Comparison of ENCODE assay signal across 12 mouse cellular contexts in the genomic region with DNA sequence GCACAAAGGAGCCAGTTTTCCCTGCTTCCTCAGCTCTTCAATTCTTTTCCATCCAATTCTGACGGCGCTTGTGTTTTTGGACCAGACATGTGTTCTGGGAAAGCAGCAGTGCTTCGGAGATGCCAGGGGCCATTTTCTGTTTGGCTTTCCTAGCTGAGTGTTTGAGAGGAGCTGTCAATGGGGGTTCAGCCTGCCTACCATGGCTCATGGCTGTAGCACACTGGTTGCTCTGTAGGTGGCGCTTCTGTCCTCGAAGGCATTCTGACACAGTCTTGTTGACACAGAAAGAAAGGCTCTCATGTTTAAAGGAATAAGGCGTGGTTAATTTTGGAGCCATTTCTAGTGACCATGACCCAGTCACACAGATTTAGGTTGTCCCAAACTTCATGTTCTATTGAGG. TPM values are rescaled to one million over a fixed set of nuclear protein-coding genes. Genes with fewer than 3 reads are reported as not detected.
DNase-seq lines count a peak whose midpoint lies in the region; ATAC-seq and TF ChIP-seq lines count a peak whose summit lies in the region.
"Had no signal": no experiment of that assay in that cellular context is flagged by ENCODE, and none has a peak within 500 bp of the region (broad histone marks: within the 10 kb centered on the region; RNA-seq: fewer than 3 reads in every experiment).

No protein-coding gene starts in this region.

- ATAC-seq in intestine, postnatal 0 days = no peak
- no peak for ATAC-seq in intestine, embryonic 15.5 days
- no peak for ATAC-seq in erythroid progenitor cell, adult 5-6 weeks (replicated peaks; ENCODE audit: low FRiP score, poor library complexity, severe bottlenecking)
- ATAC-seq: activated CD4-positive, CD25-positive, alpha-beta regulatory T cell, adult 4 months; midbrain, embryonic 16.5 days had no signal

- no peak overlapping the region for H3K4me3 ChIP-seq in intestine, postnatal 0 days (ENCODE audit: low read depth, low read length)
- H3K4me3 ChIP-seq in intestine, embryonic 15.5 days (replicated peaks) = no peak overlapping the region
- H3K4me3 ChIP-seq: hindbrain, embryonic 13.5 days had no signal

- H3K9ac ChIP-seq in intestine, postnatal 0 days (ENCODE audit: low read depth, low read length) = no peak overlapping the region
- no peak overlapping the region for H3K9ac ChIP-seq in intestine, embryonic 15.5 days
- H3K9ac ChIP-seq: hindbrain, embryonic 13.5 days had no signal

- H3K4me2 ChIP-seq in intestine, postnatal 0 days (replicated peaks; ENCODE audit: low read depth) = no peak overlapping the region
- H3K4me2 ChIP-seq in intestine, embryonic 15.5 days (replicated peaks) = no peak overlapping the region
- H3K4me2 ChIP-seq: hindbrain, embryonic 13.5 days had no signal

- no peaks in the 10 kb centered on the region for H3K27me3 ChIP-seq in intestine, postnatal 0 days (replicated peaks; ENCODE audit: control insufficient read depth, insufficient read depth, low read length)
- no peaks in the 10 kb centered on the region for H3K27me3 ChIP-seq in intestine, embryonic 15.5 days (replicated peaks)
- H3K27me3 ChIP-seq: hindbrain, embryonic 13.5 days had no signal

- H3K9me3 ChIP-seq in intestine, postnatal 0 days (ENCODE audit: control insufficient read depth) = no peaks in the 10 kb centered on the region
- H3K9me3 ChIP-seq in intestine, embryonic 15.5 days = no peaks in the 10 kb centered on the region
- H3K9me3 ChIP-seq: hindbrain, embryonic 13.5 days had no signal

- 77% methylated on average over 6 of the region's 6 CpGs for WGBS in intestine, postnatal 0 days
- WGBS in intestine, embryonic 15.5 days = 73% methylated on average over 6 of the region's 6 CpGs

- H3K4me1 ChIP-seq in intestine, postnatal 0 days (replicated peaks; ENCODE audit: control insufficient read depth, insufficient read depth, low read length) = no peaks in the 10 kb centered on the region
- no peaks in the 10 kb centered on the region for H3K4me1 ChIP-seq in intestine, embryonic 15.5 days (replicated peaks)
- H3K4me1 ChIP-seq: hindbrain, embryonic 13.5 days had no signal

- DNase-seq in CD4-positive helper T cell, adult 2 months (ENCODE audit: low read depth, low spot score) = peak; percentile 25
- DNase-seq in T-cell, adult 2 months (ENCODE audit: low spot score) = peak; percentile 8
- peak; percentile 36 for DNase-seq in lung, postnatal 10 days
- no peak for DNase-seq in urinary bladder, postnatal 25 days (ENCODE audit: low spot score)
- no peak for DNase-seq in urinary bladder, postnatal 14 days (ENCODE audit: low spot score)
- DNase-seq: right cerebral cortex, postnatal 14 days had no signal

- no peaks in the 10 kb centered on the region for H3K36me3 ChIP-seq in intestine, postnatal 0 days (ENCODE audit: control insufficient read depth, insufficient read depth)
- H3K36me3 ChIP-seq in intestine, embryonic 15.5 days = no peaks in the 10 kb centered on the region
- H3K36me3 ChIP-seq: hindbrain, embryonic 13.5 days had no signal

- no peak overlapping the region for H3K27ac ChIP-seq in intestine, postnatal 0 days (ENCODE audit: low read depth, low read length)
- no peak overlapping the region for H3K27ac ChIP-seq in intestine, embryonic 15.5 days
- H3K27ac ChIP-seq: hindbrain, embryonic 13.5 days had no signal

- TF ChIP-seq CTCF in intestine, postnatal 0 days (IDR thresholded peaks at IDR 0.05; ENCODE audit: low read depth) = peak; percentile 45

RNA-seq across cellular contexts. Expression of a gene that starts 45.9 kb away (rescaled TPM):
- 0.30 and 0.39 TPM in 2 replicates for polyA plus RNA-seq in intestine, postnatal 0 days (2015; fragmentation: Nextera tagmentation; extraction: Ambion mirVana)
- polyA plus RNA-seq in intestine, embryonic 15.5 days (2015; fragmentation: Nextera tagmentation; extraction: Ambion mirVana) = 0.50 and 0.53 TPM in 2 replicates
- not detected in 2 replicates for total RNA-seq in erythroid progenitor cell, adult 5-6 weeks (2015; ENCODE audit: low replicate concordance)
- total RNA-seq in erythroid progenitor cell, adult 5-6 weeks (2017; ENCODE audit: low replicate concordance) = not detected in 2 replicates

Comparison
In these comparisons a context has a peak if more than half of its experiments do, and no peak if none do; other contexts are left out.
1. DNase-seq: peak in CD4-positive helper T cell, adult 2 months (single experiment), T-cell, adult 2 months (single experiment) and lung, postnatal 10 days (single experiment); none in urinary bladder, postnatal 25 days (single experiment) and urinary bladder, postnatal 14 days (single experiment).